Mouse (Mus musculus) C2C12 (cell line): ENCODE data around the gene Bpnt1.

Experiments used
- CTCF ChIP-seq: IDR thresholded peaks from one replicate; pipeline ENCODE4 v1.5.1; 2011; ENCODE audit not compliant: control insufficient read depth, insufficient read depth, insufficient read length
- MYOG ChIP-seq: IDR thresholded peaks from one replicate; pipeline ENCODE4 v1.6.1; 2011; ENCODE audit not compliant: control insufficient read depth, insufficient read length; ENCODE audit errors: extremely low read depth

GRCm38 (mm10) chr1:185329851-185330250 lies 2.1 kb upstream of the Bpnt1 start:
- TF ChIP-seq CTCF (no peak), MYOG (no peak)
